Mouse (Mus musculus): ENCODE data around the gene Vmn1r195.

DNA sequence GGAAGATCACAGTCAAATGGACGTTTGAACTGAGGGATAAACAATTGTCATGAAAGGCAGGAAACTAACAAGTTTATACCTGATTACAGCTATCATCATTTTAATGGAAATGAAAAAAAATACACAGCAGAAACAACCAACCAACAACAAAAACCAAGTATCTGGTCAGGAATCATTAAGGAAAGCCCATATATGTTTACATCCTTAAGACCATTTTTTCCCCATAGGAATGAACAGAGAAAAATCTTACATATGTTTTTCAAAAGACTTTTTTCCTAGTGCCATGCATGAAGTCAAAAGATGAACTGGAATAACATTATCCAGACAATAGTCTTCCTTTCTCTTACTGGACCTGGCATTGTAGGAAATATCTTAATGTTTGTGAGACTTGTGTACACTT is 26.4 kb upstream of the Vmn1r195 start, which contains the start of gene Vmn1r194:
- no peak for TF ChIP-seq POLR2A (IDR thresholded peaks at IDR 0.05; ENCODE audit: borderline replicate concordance, low read depth, low read length)
- no peak for TF ChIP-seq CTCF (IDR thresholded peaks at IDR 0.05; ENCODE audit: low read depth, low read length)

All from bone marrow macrophage, adult 2 months (primary cell).